In the genomic region with DNA sequence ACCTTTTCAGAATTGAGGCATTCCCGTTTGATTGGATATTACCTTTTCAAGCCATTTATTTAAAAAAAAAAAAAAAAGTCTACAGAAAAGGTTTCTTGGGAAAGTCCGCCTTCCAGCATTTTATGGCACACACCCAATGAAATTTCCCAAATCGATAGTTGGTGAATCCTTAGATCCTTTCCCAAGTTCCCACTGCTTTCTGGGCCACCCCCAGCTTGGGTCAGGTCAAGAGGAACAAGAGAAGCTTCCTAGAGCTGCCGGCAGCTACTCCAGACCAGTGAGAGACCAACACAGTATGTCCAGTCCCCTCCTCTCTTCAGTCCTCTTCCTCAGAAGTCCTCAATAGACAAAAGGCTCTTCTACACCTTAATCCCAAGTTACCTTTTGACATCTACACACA, we compare ENCODE assay signal across 9 mouse cellular contexts. TPM values are rescaled to one million over a fixed set of nuclear protein-coding genes. Genes with fewer than 3 reads are reported as not detected.
DNase-seq lines count a peak whose midpoint lies in the region; ATAC-seq and TF ChIP-seq lines count a peak whose summit lies in the region.
"Had no signal": no experiment of that assay in that cellular context is flagged by ENCODE, and none has a peak within 500 bp of the region (broad histone marks: within the 10 kb centered on the region; RNA-seq: fewer than 3 reads in every experiment).

No protein-coding gene starts in this region.

- H3K4me3 ChIP-seq in kidney, embryonic 15.5 days (replicated peaks) = peak overlapping the region; percentile 31
- peak overlapping the region; percentile 43 for H3K4me3 ChIP-seq in forebrain, embryonic 10.5 days
- H3K4me3 ChIP-seq in limb, embryonic 14.5 days (replicated peaks; ENCODE audit: low read length) = peak overlapping the region; percentile 30
- H3K4me3 ChIP-seq in neural tube, embryonic 13.5 days = peak overlapping the region; percentile 20

- no peak for DNase-seq in kidney, postnatal 36 days
- no peak for DNase-seq in forebrain, embryonic 10.5 days (ENCODE audit: extremely low spot score, low spot score)
- no peak for DNase-seq in limb, embryonic 14.5 days (ENCODE audit: low spot score)
- DNase-seq in T-cell, adult 2 months (ENCODE audit: low spot score) = no peak
- no peak for DNase-seq in gastrocnemius, postnatal 36 days

- no peak overlapping the region for H3K9ac ChIP-seq in kidney, embryonic 15.5 days
- H3K9ac ChIP-seq in limb, embryonic 14.5 days (ENCODE audit: low read depth, low read length, severe bottlenecking) = no peak overlapping the region
- H3K9ac ChIP-seq in neural tube, embryonic 13.5 days = 0 out of 2 replicates have a peak overlapping the region, but pooled peaks have one; percentile 35

- H3K9me3 ChIP-seq in kidney, embryonic 15.5 days (replicated peaks) = no peaks in the 10 kb centered on the region
- H3K9me3 ChIP-seq in forebrain, embryonic 10.5 days = no peaks in the 10 kb centered on the region
- H3K9me3 ChIP-seq in limb, embryonic 14.5 days (ENCODE audit: control insufficient read depth, low read length) = no peaks in the 10 kb centered on the region
- H3K9me3 ChIP-seq in neural tube, embryonic 13.5 days = no peaks in the 10 kb centered on the region

- TF ChIP-seq POLR2A in limb, embryonic 14.5 days (IDR thresholded peaks at IDR 0.05; ENCODE audit: borderline replicate concordance, extremely low read depth, insufficient read depth, insufficient read length) = no peak

- peaks cover 33% of the 10 kb centered on the region for H3K4me1 ChIP-seq in kidney, embryonic 15.5 days
- peaks cover 42% of the 10 kb centered on the region for H3K4me1 ChIP-seq in forebrain, embryonic 10.5 days
- peaks cover 4% of the 10 kb centered on the region; the same call in 1 of the 2 replicates for H3K4me1 ChIP-seq in limb, embryonic 14.5 days (ENCODE audit: control insufficient read depth, insufficient read depth, low read length)
- peaks cover 24% of the 10 kb centered on the region for H3K4me1 ChIP-seq in neural tube, embryonic 13.5 days (replicated peaks)

- peaks cover 35% of the 10 kb centered on the region; the same call in 1 of the 2 replicates for H3K27me3 ChIP-seq in kidney, embryonic 15.5 days
- H3K27me3 ChIP-seq in forebrain, embryonic 10.5 days (ENCODE audit: poor library complexity, severe bottlenecking) = peaks cover 65% of the 10 kb centered on the region
- peaks cover 4% of the 10 kb centered on the region; the same call in 1 of the 2 replicates for H3K27me3 ChIP-seq in limb, embryonic 14.5 days (ENCODE audit: control insufficient read depth, insufficient read depth, low read length)
- H3K27me3 ChIP-seq in neural tube, embryonic 13.5 days = peaks cover 39% of the 10 kb centered on the region

- WGBS in kidney, embryonic 15.5 days = 15% methylated on average over 4 of the region's 4 CpGs
- 16% methylated on average over 4 of the region's 4 CpGs for WGBS in forebrain, embryonic 10.5 days
- 19% methylated on average over 4 of the region's 4 CpGs for WGBS in limb, embryonic 14.5 days
- 14% methylated on average over 4 of the region's 4 CpGs for WGBS in neural tube, embryonic 13.5 days

- peak overlapping the region; percentile 82 for H3K27ac ChIP-seq in kidney, embryonic 15.5 days
- H3K27ac ChIP-seq in forebrain, embryonic 10.5 days = peak overlapping the region; percentile 61
- no peak overlapping the region for H3K27ac ChIP-seq in limb, embryonic 14.5 days (replicated peaks; ENCODE audit: low read depth, low read length)
- no peak overlapping the region for H3K27ac ChIP-seq in neural tube, embryonic 13.5 days (replicated peaks)
- H3K27ac ChIP-seq: left cerebral cortex, adult 2 months had no signal

- no peaks in the 10 kb centered on the region for H3K36me3 ChIP-seq in kidney, embryonic 15.5 days
- no peaks in the 10 kb centered on the region for H3K36me3 ChIP-seq in forebrain, embryonic 10.5 days (replicated peaks)
- no peaks in the 10 kb centered on the region for H3K36me3 ChIP-seq in limb, embryonic 14.5 days (ENCODE audit: control insufficient read depth, insufficient read depth, low read length)
- no peaks in the 10 kb centered on the region for H3K36me3 ChIP-seq in neural tube, embryonic 13.5 days

- peak overlapping the region; percentile 58 for H3K4me2 ChIP-seq in kidney, embryonic 15.5 days
- H3K4me2 ChIP-seq in limb, embryonic 14.5 days (replicated peaks; ENCODE audit: low read depth, low read length, severe bottlenecking) = peak overlapping the region; percentile 48
- peak overlapping the region; percentile 51 for H3K4me2 ChIP-seq in neural tube, embryonic 13.5 days

- intact Hi-C loops in gastrocnemius, postnatal 36 days (cut with DNase I) = no loop called here

- ATAC-seq in kidney, embryonic 15.5 days (replicated peaks; ENCODE audit: low FRiP score) = no peak
- no peak for ATAC-seq in limb, embryonic 14.5 days (ENCODE audit: low FRiP score, low read depth)
- no peak for ATAC-seq in neural tube, embryonic 13.5 days (ENCODE audit: low read depth)
- ATAC-seq in erythroid progenitor cell, adult 5-6 weeks (replicated peaks; ENCODE audit: low FRiP score, poor library complexity, severe bottlenecking) = no peak

RNA-seq across cellular contexts. Expression of a gene that starts 40.5 kb away (rescaled TPM):
- 14.3 and 15.3 TPM in 2 replicates for polyA plus RNA-seq in kidney, embryonic 15.5 days (2015; fragmentation: Nextera tagmentation; extraction: Ambion mirVana)
- polyA plus RNA-seq in forebrain, embryonic 10.5 days (2016; fragmentation: Nextera tagmentation; extraction: Ambion mirVana) = 3.2 and 3.4 TPM in 2 replicates
- polyA plus RNA-seq in limb, embryonic 14.5 days (2012; rRNA removed) = 7.7 and 7.8 TPM in 2 replicates
- 5.6 and 7.1 TPM in 2 replicates for polyA plus RNA-seq in limb, embryonic 14.5 days (2014; fragmentation: Nextera tagmentation; extraction: Ambion mirVana)
- polyA plus RNA-seq in neural tube, embryonic 13.5 days (2015; fragmentation: Nextera tagmentation; extraction: Ambion mirVana) = 5.8 and 6.1 TPM in 2 replicates
- total RNA-seq in erythroid progenitor cell, adult 5-6 weeks (2015; ENCODE audit: low replicate concordance) = 3.8 and 5.4 TPM in 2 replicates
- total RNA-seq in erythroid progenitor cell, adult 5-6 weeks (2017; ENCODE audit: low replicate concordance) = 0.68 and 0.90 TPM in 2 replicates
- total RNA-seq in gastrocnemius, postnatal 36 days (2021) = 10 to 100 TPM; 17.1 to 32.7 TPM

Comparison
In these comparisons a context has a peak if more than half of its experiments do, and no peak if none do; other contexts are left out.
1. H3K27ac ChIP-seq: peak in kidney, embryonic 15.5 days (single experiment) and forebrain, embryonic 10.5 days (single experiment); none in limb, embryonic 14.5 days (single experiment) and neural tube, embryonic 13.5 days (single experiment).
2. Peak in every context shown above with its lines, with median percentiles within 50 percentile points of each other: H3K4me2 ChIP-seq and H3K4me3 ChIP-seq.